Mouse (Mus musculus): ENCODE results near the gene Mical2.

The Mical2 gene

DNA sequence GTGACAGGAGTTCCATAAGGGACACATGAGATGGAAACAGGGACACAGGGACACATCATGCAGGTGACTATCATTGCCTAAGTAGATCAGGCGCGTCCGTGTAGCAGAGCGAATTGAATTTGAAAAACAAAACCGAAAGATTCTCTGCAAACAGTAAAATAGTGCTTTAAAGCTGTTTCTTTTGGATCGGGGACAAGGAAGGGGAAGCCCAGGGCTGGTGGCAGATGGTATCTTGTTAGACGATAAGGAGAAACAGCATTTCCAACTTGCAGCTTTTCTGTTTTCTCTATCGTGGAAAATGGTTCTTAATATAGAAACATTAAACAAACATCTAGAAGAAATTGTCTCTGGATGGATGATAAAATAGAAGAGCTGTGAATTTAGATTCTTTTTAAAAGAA is 179.9 kb downstream of the Mical2 start:
- no peak for DNase-seq (ENCODE audit: low spot score)

DNA sequence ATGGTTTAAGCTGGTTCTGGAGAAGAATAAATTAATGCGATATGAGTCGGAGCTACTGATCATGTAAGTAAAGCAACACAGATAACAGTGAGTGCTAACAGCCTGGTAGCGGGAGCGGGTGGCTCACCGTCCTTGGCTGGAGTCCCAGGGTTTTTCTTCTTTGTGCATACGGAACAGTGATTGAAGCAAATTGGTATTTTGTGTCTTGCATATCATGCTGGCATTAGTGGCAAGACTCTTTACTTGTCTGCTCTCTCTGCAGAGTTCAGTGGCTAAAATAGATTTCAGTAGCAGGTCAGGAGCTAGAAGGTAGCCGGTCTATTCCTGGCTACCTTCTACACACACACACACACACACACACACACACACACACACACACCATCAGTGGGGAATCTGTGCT is 181.9 kb downstream of the Mical2 start:
- DNase-seq (ENCODE audit: low spot score) = no peak

DNA sequence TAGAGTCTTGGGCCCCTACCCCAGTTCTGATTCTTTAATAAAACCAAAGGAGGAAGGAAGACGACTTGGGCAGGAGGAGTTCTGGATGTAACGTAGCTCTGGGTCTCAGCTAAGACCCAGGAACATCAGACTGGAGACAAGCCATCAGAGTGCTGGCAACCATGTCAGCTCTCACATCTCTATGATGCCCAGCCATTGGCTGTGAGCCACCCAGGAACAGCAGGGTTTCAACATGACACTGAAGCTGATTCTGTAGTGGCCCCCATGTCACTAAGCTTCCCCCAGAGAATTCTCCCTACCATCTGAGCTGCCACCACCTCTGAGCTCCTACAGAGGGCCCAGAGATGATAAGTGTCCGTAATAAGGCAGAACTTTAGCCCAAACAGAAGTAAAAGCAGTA is 184.3 kb downstream of the Mical2 start:
- DNase-seq (ENCODE audit: low spot score) = no peak

DNA sequence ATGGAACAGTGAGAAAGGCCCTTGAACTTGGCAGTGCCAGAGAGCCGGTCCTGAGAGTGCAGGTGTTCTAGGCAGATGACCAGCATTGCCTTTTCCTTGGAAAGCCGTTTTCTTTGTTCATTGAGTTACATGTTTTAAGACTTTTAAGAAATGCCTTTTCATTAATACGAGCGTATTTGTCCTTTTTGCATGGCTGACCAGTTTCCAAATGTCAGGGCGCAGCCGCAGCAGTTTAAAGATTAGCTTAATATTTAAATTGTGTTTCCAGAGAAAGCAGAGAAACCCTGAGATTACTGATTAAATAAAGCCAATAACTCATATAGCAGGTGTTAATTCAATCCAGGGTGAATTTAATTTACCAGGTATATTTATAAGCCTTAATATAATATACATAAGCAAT is 187.6 kb downstream of the Mical2 start:
- no peak for DNase-seq (ENCODE audit: low spot score)

DNA sequence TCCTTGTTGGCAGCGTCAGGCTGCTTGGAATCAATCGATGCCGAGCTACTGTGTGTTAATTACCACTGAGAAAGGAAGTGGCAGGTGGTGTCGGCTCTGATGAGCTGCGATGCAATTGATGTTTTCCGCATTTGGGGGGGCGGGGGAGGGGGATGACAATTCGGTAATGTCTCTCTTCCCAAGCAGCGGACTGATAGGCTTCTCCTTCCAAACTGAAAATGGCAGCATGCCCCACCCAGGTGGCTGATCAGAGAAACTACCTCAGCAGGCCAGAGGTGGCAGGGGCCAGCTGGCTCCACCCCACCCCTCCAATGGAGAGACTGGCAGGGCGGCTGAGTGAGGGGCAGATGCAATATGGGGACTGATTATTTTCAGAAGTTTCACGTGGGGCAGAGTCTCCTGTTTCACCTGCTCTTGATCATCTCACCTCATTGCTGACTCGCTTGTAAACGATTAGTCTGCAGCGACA is 190.4 kb downstream of the Mical2 start:
- no peak for DNase-seq (ENCODE audit: low spot score)

DNA sequence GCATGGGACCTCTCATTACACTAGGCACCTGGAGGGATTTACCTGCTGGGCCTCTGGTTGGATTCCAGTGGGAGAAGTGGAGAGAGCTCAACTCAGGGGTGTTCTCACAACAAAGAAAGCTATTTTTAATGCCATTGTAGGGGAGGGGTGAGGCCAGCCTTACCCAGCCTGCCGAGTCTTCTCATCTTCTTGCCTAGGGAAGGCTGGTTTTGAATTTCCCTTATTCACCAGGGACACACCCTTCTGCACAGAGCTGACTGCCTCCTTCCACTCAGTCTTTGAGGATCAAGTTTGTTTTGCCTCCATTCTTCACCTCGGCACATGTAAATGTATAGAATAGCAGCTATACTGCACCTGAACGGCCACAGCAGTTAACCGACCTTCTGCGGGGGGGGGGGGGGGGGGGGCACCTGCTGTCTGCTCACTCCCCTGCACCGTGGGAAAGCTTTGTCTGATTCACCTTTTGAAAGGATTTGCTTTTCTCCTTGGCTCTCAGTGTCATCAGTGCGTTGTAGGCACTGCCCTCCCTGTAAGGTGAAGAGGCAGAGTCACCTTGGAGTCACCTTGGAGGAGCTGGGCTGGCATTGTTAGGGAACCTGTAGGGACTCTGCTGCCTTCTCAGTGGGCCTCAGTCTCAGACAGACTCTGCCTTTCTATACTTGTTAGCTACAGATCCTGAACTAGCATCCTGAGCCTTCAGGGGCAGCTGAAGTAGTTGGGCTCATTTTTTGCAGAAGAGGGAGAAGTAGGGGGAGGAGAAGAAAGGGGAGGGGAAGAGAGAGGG is 191.3 kb downstream of the Mical2 start:
- DNase-seq (ENCODE audit: low spot score) = no peak

DNA sequence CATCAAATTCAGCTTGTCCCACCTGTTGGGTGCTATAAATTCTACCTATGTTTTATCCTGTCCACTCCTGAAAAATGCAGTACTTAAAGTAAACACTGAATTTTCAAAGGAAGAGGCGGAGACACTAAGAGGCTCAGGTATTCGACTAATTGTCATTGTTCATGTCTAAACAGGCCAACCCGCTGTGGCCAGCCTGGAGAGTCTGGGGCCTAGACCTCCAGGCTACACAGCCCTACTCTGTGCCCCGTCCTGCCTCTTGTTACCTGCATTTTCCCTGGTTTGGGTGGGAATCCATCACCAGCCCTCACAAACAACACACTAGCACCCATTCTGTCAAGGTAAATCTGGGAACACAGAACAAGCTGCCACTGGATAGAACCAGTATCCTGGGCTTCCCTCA is 191.9 kb downstream of the Mical2 start:
- DNase-seq (ENCODE audit: low spot score) = no peak

DNA sequence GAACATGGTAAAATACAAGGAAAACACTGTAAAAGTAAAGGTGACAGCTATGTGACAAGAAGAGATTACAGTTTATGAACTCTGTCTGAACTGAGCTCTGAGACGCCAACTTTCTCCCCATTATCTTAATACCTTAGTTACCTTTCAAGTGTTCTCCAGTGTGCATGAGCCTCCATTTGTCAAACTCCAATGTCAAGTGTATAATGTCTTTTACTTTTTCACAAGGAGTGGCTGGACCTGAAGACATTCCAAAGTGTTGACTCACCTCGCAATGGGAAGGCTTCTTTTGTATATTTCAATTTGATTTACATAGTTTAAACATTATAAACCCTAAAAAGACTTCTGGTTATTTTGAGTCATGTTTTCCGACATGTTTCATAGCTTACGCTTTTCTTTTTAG is 197.8 kb downstream of the Mical2 start:
- DNase-seq (ENCODE audit: low spot score) = no peak

DNA sequence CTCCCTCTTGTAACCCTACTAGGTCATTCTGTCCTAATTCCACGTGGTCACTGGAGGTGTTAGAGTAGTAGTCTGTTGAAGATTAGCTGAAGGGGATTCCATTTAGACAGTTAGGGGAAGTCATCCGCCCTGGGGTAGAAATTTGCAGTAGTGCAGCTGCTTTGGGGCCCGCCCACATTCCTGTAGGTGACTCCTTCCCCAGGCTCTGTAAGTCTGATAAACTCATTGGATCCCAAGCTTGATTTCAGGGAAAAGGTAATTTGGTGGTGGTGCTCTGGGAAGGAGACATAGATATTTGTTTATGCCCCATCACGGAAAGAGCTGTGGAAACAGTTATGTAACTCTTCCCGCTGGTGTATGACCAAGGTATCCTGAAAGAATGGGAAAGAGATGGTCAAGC is 201.2 kb downstream of the Mical2 start:
- DNase-seq (ENCODE audit: low spot score) = no peak

DNA sequence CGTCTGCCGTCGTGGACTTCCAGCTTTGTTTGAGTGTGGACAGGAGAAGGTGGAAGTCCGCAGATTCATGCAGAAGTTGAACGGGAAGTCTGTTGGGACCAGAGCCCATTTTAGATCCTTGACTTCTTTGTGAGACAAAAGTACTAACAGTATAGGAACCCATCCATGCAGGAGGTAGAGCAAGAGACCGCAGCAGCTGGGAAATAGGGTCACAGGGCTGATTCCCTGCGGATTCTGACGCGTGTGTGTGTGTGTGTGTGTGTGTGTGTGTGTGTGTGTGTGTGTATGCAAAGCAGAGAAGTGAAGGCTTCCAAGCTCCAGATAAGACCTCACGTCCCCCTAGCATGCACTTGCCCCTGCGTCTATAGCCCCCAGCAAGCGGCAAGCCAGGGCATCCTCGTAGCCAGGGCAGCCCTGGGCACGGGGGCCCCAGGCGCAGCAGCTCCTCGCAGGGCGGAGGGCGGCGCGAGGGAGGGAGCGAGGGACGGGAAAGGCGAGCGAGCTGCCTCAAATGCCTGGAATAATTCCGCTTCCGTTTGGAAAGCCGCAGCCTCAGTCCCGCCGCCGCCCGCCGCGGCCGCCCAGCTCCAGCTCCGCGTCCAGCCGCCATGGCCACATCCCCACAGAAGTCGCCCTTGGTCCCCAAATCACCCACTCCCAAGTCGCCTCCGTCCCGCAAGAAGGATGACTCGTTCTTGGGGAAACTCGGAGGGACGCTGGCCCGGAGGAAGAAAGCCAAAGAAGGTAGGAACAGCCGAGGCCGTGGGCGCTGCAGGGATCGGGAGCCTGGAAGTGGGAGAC is 201.9 kb downstream of the Mical2 start, which contains the start of gene Parva:
Gene Parva (plus strand): TSS at position 149 of the 801 bp plus-strand sequence.
- DNase-seq (ENCODE audit: low spot score) = peak; percentile 66

DNA sequence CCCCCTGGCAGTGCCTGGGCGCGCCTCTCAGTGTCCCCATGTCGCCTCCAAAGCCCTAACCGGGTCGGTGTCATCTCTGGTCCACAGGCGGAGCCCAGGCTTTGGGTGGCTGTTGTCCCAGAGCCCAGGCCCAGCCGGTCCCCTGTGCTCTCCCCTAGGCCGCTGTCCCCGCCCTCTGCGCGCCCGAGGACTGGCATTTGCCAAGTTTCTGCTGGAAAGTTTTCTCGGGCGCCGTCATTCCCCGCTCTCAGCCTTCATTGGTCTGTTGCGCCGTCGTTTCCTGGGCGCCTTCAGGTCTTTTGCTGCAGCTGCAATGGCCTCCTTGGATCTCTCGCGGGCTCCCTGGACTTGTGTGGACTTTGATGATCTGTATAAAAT is 202.5 kb downstream of the Mical2 start:
- DNase-seq (ENCODE audit: low spot score) = peak; percentile 87

DNA sequence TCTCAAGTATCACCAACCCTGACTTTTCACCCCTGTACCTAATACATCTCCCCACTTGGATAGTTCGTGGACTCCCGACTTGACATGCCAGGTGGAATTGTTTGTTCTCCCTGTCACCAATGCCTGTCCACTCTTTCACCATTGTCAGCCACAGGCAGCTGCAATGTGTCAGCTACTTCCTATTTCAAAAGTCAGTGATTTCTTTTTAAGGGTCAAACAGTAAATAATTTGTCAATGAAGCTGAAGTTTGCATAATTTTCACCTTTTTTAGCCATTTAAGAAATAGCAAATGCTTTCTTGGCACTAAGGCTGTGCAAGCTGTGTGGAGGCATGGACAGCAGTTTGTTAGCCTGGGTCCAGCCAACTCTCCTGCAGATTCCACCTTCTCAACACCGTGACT is 214.2 kb downstream of the Mical2 start:
- DNase-seq (ENCODE audit: low spot score) = no peak

DNA sequence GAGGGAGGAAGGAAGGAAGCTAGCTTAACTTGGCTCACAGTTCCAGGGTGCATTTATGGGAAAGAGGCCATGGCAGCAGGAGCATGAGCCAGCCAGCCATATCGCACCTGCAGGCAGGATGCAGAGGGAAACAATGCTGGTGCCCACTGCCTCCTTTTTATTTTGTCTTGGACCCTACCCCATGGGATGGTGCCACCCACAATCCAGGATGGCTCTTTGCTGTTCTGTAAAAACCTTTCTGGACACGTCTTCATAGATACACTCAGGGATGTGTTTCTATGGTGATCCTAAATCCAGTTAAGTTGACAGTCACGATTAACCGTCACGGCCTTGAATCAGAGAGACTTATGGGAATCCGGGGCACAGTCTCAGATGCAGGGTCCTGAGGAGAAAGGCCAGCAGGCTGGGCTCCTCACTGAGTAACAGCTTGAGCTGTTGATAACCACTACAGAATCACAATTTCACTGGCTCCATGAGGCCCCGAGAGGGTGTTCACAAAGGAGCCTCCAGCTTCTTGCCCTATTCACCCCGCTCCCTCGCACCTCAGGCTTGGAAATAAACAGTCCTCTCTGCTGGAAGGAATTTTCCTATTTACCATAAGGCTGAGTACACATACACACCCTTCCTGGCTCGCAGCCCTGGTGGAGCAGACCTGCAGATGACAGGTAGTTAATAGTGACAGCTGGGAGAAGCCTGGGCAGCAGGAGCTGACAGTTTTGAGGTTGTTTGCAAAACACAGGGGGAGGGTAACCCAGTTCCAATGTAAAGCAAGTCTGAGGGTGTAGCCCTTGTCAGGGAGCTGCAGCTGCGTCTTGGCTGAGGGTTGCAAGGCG is 218.7 kb downstream of the Mical2 start:
- no peak for DNase-seq (ENCODE audit: low spot score)

DNA sequence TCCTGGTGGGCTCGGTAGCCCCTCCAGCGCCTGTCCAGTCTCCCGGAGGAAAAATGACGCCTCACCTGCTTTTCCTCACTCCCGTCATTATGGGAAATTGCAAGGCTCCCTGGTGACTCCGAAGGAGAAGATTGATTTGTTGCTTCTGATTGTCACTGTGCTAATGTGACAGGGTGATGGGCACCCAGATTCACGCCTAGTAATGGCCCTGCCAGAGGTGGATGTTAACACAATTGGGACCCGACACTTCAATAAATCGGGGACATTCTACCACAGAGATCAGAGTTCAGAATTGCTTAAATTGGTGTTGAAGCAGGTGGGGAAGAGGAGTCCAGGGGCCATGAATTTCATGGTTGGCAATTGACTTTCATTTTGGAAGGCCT is 219.3 kb downstream of the Mical2 start:
- DNase-seq (ENCODE audit: low spot score) = no peak

DNA sequence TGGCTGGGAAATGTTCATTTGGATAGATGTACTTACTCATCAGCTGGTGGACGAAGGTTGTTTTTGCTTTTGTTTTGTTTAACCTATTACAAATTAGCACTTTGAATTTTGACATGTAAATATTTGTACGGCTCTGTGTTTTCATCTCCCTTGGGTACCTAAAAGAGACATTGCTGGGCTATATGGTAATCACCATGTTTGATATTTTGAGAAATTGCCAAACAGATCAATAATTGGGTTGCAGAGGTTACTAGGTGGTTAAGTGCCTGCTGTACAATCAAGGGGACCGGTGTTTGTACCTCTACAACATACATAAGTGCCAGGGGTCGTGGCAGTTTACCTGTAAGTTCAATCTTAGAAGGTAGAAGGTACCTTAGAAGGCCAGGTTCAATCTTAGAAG is 220.8 kb downstream of the Mical2 start:
- no peak for DNase-seq (ENCODE audit: low spot score)

DNA sequence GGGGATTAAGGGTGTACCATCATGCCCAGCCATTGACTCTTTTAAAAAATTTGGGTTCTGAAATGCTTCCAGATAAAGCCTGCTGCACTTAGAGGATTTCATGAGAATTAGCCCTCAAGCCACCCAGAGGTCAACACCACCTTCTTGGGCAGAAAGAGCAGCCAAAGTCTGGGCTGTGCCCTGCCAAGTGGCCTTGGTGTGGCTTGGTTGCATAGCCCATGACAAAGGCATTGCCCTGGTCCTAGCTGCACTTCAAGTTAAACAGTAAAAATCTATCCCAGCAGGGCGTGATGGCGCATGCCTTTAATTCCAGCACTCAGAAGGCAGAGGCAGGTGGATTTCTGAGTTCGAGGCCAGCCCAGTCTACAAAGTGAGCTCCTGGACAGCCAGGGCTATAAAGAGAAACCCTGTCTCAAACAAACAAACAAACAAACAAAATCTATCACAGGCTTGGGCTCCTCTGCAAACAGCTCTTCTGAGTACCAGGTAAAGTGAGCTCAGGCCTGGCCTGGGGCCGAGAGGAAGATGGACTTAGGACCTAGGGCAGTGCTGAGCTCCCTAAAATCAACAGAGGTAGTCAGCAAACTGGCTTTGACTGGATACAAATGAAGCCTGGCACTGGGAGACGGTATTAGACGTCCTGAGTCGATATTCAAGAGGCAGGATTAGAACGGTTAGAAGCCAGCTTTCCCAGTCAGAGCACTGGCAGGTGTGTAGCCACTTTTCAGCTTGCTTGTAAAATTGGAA is 224.5 kb downstream of the Mical2 start:
- no peak for DNase-seq (ENCODE audit: low spot score)

DNA sequence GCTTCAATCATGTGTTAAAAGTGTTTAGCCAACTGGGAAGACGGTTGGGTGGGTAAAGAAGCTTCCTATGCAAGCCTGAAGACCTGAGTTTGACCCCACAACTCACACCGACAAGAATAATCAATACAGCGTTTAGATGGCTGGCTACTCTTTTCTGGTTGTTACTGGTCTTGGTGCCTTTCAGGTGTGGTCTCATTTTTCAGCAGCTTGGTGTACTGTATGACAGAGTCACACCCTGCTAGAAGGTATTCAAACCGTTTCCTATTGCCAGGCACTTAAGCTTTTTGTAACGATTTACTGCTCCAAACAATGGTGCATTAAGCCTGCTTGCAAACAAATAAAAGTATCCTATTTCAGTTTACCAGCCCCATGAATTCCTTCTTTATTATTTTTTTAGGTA is 226.8 kb downstream of the Mical2 start:
- DNase-seq (ENCODE audit: low spot score) = no peak

DNA sequence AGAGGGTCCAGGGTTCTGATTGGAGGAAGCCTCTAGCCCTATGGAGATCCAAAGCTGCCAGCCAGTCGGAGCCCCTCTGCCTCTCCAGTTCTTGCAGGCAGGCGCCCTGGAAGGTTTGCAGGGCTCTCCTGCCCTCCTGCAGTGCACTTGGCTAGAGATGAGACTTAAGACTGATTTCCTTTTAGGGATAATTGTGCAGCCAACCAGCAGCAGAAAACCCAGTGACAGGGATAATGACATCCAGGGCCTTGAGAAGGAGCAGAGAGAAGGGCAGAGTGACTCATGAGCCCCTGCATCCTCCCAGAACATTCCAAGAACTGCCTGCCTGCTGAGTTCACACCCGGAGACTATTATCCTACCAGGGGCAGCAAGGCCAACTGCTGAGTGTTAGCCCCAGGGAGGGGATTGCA is 228.2 kb downstream of the Mical2 start:
- no peak for DNase-seq (ENCODE audit: low spot score)

DNA sequence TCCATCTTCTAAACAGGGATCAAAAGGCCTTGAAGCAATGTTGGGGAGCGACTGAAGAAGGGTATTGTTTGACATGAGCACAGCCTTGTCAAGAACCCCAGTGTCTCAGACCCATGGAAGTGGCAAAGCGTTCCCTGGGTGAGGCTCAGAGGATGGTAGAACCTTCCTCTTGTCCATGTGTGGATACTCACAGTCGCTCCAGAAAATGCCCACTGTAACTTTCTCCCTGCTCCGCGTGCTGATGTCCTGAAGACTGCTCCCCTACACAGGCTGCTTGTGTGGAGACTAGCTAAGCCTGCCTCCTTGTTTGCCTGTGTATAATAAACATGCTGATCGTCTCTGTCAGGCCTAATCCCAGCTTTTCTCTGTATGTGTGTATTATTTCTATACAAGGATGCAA is 228.7 kb downstream of the Mical2 start:
- no peak for DNase-seq (ENCODE audit: low spot score)

DNA sequence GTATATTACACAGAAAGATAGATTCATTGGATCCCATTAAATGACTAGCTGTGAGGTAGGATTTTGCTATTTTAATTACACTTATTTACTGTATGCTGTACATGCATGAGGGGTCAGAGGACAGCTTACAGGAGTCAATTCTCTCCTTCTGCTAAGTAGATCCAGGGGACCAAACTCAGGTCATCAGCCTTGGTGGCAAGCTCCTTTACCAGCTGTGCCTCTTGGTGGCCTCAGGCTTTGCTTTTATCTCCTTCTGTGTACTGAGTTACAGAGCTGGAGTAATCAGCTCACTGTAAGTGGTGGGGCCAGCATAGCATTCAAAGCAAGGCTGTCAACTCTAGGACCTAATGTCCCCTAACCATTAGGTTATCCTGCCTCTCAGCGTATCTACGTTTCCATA is 229.3 kb downstream of the Mical2 start:
- DNase-seq (ENCODE audit: low spot score) = no peak

DNA sequence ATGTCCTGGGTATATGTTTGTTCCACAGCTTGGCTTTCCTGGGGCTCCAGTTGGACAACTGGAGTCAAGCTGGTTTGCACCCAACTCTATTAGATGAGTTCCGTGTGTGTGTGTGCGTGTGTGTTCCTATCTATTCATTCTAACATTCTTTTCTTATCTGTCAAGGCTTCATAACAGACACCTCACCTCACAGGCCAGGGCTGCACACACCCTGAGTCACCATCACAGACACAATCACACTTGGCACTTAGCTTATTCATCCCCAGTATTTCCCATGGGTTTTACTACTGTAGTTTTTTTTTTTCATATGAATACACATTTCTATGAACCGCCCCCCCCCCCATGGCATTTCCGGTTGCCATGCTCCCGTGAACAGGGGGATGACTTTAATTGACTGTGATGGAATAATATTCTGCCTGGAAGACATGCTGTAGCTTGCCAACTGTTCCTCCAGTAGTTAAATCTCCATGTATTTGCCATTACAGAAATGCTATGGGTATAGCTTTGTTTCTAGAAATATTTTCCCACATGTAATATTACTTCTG is 230.0 kb downstream of the Mical2 start:
- no peak for DNase-seq (ENCODE audit: low spot score)

DNA sequence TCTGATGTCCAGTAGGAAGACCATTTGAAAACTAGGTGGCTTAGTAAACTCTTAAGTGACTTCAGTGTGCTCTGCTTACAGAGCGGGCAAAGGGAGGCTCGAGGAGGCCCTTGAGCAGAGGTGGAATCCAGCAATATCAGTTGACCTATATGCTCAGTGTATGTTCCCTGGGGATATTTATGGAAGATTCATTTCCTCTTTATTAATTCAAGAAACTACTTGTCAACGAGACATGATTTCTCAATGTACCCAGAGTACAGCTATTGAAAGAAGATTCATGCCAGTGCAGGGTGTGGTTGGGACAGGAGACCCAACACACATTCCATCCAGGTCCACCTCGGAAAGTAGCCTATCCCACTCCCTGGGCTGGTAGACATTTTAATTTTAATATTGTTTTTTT is 231.7 kb downstream of the Mical2 start:
- DNase-seq (ENCODE audit: low spot score) = no peak

Measured in ovary, postnatal 14 days (tissue).